Mouse (Mus musculus) embryonic fibroblast, embryonic 13.5 days (primary cell): ENCODE results near the gene Tec. TPM values are rescaled to one million over a fixed set of nuclear protein-coding genes. Genes with fewer than 3 reads are reported as not detected.
A peak's percentile ranks its signal among the peaks of the same experiment; 100 is the strongest.

Experiments
- H3K27ac ChIP-seq: 2 replicates; pipeline ENCODE4 v1.5.1; 2012; ENCODE audit warnings: low read length, control low read depth, inconsistent platforms; ENCODE audit not compliant: insufficient read depth
- H3K4me1 ChIP-seq: 2 replicates; pipeline ENCODE4 v1.6.1; 2011; ENCODE audit warnings: low read length; ENCODE audit not compliant: control insufficient read depth, insufficient read depth
- H3K4me3 ChIP-seq: 2 replicates; pipeline ENCODE4 v1.5.1; 2011; ENCODE audit warnings: mild to moderate bottlenecking, control low read depth, low read length; ENCODE audit not compliant: insufficient read depth
- CTCF ChIP-seq: IDR thresholded peaks from 2 replicates; pipeline ENCODE4 v1.5.1; 2011; ENCODE audit warnings: mild to moderate bottlenecking, control low read depth, low read length, moderate library complexity, borderline replicate concordance; ENCODE audit not compliant: insufficient read depth
- POLR2A ChIP-seq: IDR thresholded peaks from 2 replicates; pipeline ENCODE4 v1.6.1; 2011; ENCODE audit warnings: low read depth, mild to moderate bottlenecking, control low read depth, low read length, moderate library complexity
- polyA plus RNA-seq: library from polyadenylated mRNA; stranded (reverse); fragments of >200 nt; gene quantifications from 2 replicates; pipeline ENCODE4 v1.2.4, GENCODE M21; 2011; ENCODE audit warnings: low read depth; ENCODE audit not compliant: missing spikeins, insufficient read length

Tec gene
- polyA plus RNA-seq, 1 experiment: 9.4 TPM

DNA sequence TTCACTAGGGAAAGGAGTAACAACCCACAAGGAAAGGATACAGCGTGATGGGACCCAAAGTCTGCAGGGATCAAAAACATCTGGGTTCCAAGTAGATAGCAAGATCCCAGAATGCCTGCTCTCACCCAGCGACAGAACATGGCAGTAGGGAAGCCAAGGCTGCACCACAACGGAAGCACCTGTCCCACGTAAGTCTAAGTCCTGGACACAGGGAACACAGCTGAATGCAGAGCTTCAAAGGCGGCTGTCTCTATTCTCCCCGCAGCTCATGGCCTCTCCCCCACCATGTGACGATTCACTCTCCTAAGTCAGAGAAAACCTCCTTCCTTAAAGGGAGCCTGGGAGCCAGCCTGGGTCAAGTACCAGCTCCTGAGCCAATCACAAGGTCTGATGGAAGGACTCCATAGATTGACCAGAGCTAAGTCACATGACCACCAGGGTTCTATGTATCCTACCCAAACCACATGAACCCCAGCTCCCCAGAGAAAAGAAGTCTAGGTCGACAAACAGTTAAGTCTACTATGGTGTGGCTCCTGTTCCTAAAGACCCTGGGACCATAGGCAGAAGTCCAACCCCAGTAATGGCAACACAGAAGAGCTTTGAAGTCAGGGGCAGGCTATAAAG, 11.9 kb downstream of the Tec start:
- Histone ChIP-seq H3K27ac (peak overlapping the region; percentile 21), H3K4me1 (peaks cover 28% of the 10 kb centered on the region), H3K4me3 (no peak overlapping the region)
- no peak for TF ChIP-seq POLR2A
- TF ChIP-seq CTCF: no peak

DNA sequence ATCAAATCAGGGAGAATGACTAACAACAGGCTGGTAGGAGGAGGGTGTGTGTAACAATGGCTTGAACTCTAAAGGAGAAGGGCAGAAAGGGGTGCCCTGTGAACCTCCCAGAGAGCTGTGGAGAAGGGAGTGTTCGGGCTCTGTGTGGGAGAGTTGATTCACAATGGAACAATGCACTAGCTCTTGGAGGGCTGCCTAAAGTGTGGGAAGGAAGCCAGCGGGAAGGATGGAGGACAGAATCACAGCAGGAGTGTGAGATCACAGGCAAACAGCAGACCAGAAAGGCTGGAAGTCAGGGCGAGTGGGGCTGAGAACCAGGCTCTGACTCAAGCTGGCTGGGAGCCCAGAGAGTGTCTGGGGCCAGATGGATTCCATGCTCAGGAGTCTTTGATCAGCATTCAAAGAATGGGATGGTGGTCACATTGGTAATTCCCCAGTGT, 12.6 kb downstream of the Tec start:
- H3K27ac ChIP-seq: peak overlapping the region; percentile 90
- H3K4me1 ChIP-seq: peaks cover 29% of the 10 kb centered on the region
- TF ChIP-seq CTCF: no peak
- no peak for TF ChIP-seq POLR2A
- no peak overlapping the region for H3K4me3 ChIP-seq

GRCm38 (mm10) chr5:72854141-72854990, 13.9 kb downstream of the Tec start:
- Histone ChIP-seq H3K4me1 (peaks cover 29% of the 10 kb centered on the region), H3K4me3 (no peak overlapping the region), H3K27ac (peak overlapping the region; percentile 90; the same call in 1 of the 2 replicates)
- TF ChIP-seq CTCF (no peak), POLR2A (no peak)

- Histone ChIP-seq H3K4me1 (peaks cover 35% of the 10 kb centered on the region), H3K27ac (no peak overlapping the region), H3K4me3 (no peak overlapping the region)
- TF ChIP-seq CTCF (no peak), POLR2A (no peak)
Measured at GRCm38 (mm10) chr5:72853365-72853764, 14.9 kb downstream of the Tec start.

DNA sequence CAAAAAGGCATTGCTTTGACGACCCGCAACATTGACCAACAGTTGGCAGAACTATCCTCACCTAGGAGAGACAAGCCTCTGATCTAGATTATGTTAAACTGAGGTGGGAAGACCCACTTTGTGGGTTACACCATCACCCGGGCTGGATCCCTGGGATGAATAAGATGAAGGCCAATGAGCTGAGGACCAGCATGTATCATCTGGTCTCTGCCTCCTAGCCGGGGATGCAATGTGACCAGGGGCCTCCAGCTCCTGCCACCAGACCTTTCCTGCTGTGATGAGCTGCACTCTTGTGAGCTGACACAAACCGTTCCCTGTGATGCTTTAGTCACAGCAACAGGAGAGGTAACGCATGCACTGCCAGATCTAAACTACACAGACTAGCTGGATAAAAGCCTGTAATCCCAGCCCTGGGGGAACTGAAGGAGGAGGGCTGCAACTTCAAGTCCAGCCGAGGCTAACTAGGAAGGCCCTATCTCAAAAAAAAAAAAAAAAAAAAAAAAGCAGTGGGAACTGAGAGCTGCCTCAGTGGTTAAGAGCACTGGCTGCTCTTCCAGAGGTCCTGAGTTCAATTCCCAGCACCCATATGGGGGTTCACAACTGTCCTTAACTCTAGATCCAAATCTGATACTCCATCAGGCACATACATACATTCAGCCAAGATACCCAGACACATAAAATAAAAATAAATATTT, 15.8 kb downstream of the Tec start:
- Histone ChIP-seq H3K4me3 (no peak overlapping the region), H3K27ac (no peak overlapping the region), H3K4me1 (peaks cover 32% of the 10 kb centered on the region)
- TF ChIP-seq CTCF: no peak
- no peak for TF ChIP-seq POLR2A

- Histone ChIP-seq H3K4me3 (no peak overlapping the region), H3K4me1 (peaks cover 29% of the 10 kb centered on the region), H3K27ac (no peak overlapping the region)
- TF ChIP-seq CTCF (no peak), POLR2A (no peak)
Measured at GRCm38 (mm10) chr5:72851674-72852098, 16.6 kb downstream of the Tec start.

DNA sequence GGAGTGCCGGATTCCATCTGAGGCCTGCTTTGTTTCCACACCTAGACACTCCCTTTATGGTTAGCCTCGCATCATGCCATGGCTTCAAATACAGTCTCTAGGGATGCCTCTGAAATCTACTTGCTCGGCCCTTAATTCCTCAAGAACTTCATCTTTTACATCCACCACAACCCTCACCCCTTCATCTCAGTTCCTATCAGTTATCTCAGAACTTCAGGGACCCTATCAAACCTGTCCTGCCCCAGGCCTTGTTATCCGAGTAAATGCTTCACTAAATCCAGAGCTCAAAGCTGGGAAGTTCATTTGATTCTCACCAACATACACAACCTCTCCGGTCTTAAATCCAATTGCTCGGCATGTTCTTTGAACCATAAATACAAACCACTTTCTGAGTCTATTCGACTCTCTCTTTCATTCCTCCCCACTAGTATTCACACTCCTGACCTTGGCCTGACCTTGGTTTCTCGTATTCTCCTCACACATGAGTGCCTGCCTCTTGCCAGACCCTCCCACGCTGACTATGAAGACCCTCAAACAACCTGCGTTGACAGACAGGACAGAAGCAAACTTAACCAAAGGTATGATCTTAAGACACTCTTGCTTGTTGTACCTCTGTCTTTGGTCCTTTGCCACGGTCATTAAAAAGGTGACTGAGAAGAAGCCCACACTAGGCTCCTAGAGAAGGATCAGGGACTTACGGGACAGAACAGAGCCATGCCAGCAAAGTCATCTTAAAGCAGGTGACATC, 17.2 kb downstream of the Tec start:
- peaks cover 26% of the 10 kb centered on the region for H3K4me1 ChIP-seq
- H3K4me3 ChIP-seq: no peak overlapping the region
- no peak overlapping the region for H3K27ac ChIP-seq
- TF ChIP-seq POLR2A (no peak), CTCF (no peak)

GRCm38 (mm10) chr5:72848889-72849435, 19.3 kb downstream of the Tec start:
- Histone ChIP-seq H3K4me1 (peaks cover 22% of the 10 kb centered on the region), H3K27ac (no peak overlapping the region), H3K4me3 (no peak overlapping the region)
- no peak for TF ChIP-seq POLR2A
- TF ChIP-seq CTCF: no peak

DNA sequence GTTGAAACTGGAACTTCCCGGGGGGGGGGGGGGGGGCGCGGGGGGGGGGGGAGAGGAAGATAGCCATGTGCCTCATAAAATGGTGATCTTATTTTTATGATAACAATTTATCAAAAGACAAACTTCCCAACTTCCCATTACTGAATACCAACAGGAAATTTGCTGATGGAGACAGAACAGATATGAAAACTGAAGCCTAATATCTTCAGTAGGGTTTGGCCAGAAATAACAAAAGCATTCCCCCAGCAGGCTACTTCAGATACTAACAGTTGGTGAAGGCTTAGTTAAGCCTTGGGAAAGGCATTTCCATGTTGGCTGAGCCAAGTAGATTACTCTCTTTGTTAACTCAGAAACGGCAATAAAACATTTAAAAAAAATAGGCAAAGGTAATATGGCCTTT, 21.6 kb downstream of the Tec start:
- peaks cover 32% of the 10 kb centered on the region for H3K4me1 ChIP-seq
- no peak for TF ChIP-seq POLR2A
- no peak for TF ChIP-seq CTCF
- no peak overlapping the region for H3K4me3 ChIP-seq
- no peak overlapping the region for H3K27ac ChIP-seq
